Mouse (Mus musculus): ENCODE data around the gene Cd300ld5.
"Not testable (repeated sequence)": the region's sequence is repeated elsewhere in the genome, so short reads cannot be mapped to it uniquely, and the experiment has no call there.

Cd300ld5 gene

DNA sequence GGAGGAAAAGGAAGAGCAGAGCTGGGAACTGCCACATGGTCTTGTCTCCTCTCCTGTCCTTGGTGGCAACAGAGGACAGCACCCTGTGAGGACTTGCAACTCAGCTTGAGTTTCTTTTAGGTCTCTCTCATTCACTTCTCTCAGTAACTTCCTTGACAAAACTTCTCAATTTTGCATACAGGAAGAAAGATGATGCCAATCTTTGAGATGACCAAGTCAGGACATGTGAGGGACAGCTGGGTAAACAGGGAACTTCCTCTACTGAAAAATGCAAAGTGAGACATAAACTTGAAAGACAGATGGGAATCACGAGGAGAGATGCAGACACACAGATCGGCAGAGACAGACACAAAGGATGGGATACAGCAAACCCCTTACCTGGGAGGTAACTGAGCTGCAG lies 10.7 kb upstream of the Cd300ld5 start, which contains the start of gene Cd300ld3:
Gene Cd300ld3, minus strand, starts transcription at position 151 of the 400 bp plus-strand sequence.
- no peak for DNase-seq (ENCODE audit: low spot score in 2 of 2)

- DNase-seq (ENCODE audit: low spot score in 2 of 2), result not testable (repeated sequence)
Observed at GRCm38 (mm10) chr11:115026912-115027311, 10.7 kb downstream of the Cd300ld5 start, which contains the start of gene Cd300ld4. Cd300ld4 (minus strand) TSS chr11:115027012.

GRCm38 (mm10) chr11:115016093-115016492 lies 21.5 kb downstream of the Cd300ld5 start, which contains the start of gene Cd300ld2:
Cd300ld2 (minus strand) TSS chr11:115016193.
- not testable (repeated sequence) for DNase-seq (ENCODE audit: low spot score in 2 of 2)

DNA sequence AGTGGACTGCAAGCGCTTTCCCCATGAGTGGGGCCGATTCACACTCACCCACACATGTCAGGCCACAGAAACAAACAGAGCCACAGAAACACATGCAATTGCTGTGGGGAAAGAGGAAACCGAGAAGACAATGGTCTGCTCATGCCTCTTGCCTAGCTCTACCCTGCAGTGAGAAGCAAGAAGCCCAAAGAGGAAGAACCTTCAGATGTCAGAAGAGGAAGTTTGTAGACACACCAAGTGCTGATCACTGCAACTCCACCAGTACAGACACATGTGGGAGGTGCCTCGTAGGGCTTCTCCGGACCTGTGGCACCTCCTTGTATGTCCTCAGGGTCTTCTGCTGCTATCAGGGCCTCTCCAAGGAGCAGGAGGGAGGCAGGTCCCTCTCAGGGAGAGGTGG lies 33.5 kb downstream of the Cd300ld5 start:
- DNase-seq (ENCODE audit: low spot score in 2 of 2), result no peak

DNA sequence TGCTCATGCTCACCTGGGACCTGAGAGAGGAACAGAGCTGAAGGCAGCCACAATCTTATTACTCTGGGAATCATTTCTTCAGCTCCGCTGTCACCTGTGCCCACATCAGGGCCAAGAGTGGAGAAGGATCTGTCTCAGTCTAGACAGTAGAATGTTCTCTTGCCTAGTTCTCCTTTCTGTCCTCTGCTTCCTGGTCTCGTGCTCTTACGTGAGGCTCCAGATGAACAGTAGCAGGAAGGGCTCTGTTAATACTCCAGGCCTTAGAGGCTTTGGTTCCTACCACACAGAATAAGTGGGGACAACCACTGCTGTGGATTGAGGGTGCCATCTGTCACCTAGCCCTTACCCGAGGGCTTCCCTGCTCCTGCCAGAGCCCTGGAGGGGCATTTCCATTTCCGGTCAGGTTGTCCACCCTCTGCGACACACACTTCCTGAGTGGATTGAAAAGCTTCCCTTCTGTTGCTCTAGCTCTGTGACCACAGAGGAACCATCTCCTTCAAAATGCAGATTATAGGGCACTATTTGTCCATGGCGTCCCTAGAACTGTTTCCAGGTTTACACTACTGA lies 36.0 kb downstream of the Cd300ld5 start, which contains the start of gene Cd300c2:
Gene Cd300c2, minus strand, starts transcription at position 407 of the 567 bp plus-strand sequence.
- no peak for DNase-seq (ENCODE audit: low spot score in 2 of 2)

GRCm38 (mm10) chr11:114989793-114990192 lies 47.8 kb downstream of the Cd300ld5 start, which contains the start of gene Cd300ld:
Cd300ld (minus strand) TSS chr11:114989922.
- no peak for DNase-seq (ENCODE audit: low spot score in 2 of 2)

DNA sequence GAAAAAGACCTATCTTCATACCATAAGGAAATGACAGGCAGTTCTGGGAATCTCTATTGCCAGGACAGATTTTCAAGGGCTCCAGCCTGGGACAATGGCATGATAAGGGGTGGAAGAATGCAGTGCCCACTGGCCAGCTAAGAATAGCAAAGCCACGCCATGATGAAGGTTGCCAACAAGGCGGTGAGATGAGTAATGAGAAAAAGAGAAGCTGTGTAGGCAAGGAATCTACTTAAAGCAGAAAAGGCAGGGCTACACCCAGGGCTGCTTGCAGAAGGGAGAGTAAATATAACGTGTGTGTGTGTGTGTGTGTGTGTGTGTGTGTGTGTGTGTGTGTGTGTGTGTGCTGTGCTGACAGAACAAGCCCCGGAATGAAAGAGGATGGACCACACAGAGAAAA lies 55.7 kb downstream of the Cd300ld5 start:
- no peak for DNase-seq (ENCODE audit: low spot score in 2 of 2)

All from thymus, postnatal 10 days (tissue).